Mouse (Mus musculus): ENCODE measurements around the gene Immt.
"Not testable (repeated sequence)": the region's sequence is repeated elsewhere in the genome, so short reads cannot be mapped to it uniquely, and the experiment has no call there.

Gene Immt

DNA sequence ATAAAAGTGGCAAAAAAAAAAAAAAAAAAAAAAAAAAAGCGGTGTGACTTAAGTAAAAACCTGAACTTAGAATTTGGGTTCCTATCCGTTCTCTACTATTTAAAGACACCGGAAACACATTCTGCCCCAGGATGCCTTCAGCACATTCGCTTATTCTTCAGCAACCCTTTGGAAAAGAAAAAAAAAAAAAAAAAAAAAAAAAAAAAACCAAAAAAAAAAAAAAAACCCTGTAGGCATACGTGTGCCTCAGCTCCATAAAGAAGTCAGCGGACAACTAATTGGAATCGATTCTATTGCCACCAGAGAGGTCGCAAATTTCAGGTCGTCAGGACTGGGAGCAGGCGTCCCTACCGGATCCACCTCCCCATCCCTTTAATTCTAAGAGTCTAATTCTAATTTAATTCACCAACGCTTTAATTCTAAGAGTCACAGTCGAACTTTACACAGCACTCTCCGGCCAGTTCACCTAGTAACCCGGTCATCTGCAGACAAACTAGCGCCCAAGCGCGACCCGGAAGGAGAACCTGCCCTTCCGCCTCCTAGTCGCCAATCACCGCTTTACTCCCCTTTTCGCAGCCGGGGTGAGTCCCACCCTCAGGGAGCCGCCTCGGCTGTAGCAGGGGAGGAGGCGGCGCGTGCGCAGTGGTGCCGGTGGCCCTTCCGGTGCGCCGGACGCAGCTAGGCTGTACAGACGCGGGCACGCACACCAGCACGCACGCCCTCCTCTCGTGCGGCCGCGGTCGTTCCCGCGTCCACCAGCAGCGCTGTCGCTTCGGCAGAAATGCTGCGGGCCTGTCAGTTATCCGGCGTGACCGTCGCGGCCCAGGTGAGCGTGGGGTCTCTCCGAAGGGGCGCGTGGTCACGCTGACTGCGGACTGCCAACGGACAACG lies at the start of gene Immt:
Gene Immt, plus strand, starts transcription at position 642 of the 891 bp plus-strand sequence.
- peak; percentile 99 for DNase-seq

DNA sequence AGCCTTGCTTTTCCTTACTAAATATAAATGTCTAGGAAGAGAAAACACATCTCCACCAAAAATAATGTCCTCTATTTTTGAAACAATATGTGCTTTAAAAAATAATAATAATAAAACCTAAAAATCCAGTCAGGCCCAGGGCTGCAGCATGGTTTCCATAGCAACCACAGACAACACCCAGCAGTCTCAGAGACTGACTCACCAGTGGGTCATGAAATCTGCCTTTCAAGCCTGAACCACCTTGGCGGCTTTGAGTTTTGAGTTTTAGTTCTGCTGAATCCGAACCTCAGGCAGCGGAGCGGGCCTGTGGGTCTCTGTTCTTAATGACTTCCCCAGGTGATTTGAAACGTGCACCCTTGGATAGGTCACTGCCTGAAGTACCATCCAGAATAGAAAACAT lies 48.0 kb upstream of the Immt start:
- DNase-seq, result peak; percentile 26

DNA sequence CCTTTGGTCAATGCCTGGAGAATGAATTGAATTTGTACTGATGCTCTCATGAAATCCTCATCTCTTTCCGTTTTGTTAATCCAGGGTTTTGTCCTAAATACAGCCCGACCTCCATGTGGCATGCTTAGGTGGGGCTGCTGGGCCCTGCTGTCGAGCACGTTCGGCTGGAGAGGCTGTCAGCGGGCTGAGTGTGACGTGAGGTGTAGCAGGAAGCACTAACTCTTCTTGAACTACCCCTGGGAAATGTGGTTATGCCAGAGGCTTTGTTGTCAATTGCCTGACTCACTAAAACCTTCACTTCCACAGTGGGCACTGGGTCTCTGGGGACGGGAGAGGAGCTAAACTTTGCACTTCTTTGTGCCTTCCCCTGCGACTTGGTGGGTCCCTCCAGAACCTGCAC lies 42.8 kb upstream of the Immt start:
- no peak for DNase-seq

DNA sequence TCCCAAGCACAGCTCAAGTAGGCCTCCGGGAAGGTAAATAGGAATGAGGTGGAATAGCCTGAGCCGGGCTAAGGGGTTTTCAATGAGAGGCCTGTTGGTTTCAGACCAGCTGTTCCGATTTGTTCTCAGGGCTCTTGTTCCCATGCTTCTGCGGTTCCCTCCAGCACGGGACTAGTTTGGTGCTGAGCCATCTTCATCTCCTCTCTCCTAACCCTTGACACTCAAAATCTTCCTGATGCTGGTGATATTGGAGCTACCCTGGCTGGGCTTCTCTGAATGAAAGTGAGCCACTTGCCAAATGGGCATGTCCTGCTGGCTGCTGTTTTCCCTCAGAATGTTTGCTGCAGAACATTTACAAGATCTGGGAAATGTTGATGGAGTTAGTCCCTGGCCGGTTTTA lies 39.4 kb upstream of the Immt start:
- DNase-seq, result no peak

GRCm38 (mm10) chr6:71799391-71799790 lies 31.7 kb upstream of the Immt start:
- no peak for DNase-seq

DNA sequence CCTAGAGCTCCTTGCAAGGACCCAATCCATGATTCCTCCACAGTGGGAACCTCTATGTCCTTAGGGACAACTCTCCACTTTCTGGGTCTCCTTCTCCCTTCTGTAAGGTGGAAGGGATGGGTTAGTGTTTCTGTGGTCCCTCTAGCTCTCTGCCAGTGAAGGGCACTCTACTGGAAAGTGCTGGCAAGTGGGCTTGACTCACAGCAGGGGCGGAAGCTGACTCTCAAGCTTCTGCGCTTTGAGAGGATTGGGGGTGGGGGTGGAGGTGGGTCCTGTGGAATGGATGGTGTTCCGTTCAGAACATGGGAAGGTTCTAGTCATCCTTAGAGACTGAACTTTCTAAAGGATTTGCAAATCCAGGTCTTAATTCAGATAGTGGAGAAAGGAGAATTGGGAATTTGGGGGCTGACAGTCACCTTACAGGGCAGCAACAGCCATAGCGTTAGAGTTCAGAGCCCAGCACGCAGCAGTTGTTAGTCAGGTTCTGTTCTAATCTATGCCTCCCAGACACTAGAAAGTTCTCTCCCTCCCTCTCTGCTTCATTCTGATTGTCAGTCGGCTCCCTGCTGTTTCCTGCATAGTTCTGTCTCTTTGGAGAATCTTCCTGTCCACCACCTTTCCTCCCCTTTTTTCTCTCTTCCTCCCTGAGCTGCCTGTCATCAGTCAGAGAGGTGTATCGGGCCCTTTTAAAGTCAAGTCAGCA lies 30.0 kb upstream of the Immt start:
- no peak for DNase-seq

DNA sequence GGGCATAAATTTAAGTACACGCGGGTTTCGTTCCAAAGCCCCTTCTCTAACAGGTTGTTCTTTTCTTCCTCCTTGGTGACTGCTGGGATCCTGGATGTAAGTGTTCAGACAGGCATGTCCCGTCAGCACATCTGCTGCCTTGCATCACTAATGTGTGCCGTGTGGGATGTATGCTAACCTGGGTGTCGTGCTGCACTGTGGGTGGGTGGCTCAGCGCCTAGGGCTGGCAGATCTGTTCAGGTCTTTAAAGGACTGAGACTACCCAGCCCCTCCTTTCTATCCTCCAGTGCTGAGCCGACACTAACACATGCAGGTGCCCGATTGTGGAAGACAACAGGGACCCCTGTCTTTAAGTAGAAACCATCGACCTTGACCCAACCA lies 29.4 kb upstream of the Immt start:
- DNase-seq, result peak; percentile 85

GRCm38 (mm10) chr6:71803609-71804008 lies 27.5 kb upstream of the Immt start:
- no peak for DNase-seq

DNA sequence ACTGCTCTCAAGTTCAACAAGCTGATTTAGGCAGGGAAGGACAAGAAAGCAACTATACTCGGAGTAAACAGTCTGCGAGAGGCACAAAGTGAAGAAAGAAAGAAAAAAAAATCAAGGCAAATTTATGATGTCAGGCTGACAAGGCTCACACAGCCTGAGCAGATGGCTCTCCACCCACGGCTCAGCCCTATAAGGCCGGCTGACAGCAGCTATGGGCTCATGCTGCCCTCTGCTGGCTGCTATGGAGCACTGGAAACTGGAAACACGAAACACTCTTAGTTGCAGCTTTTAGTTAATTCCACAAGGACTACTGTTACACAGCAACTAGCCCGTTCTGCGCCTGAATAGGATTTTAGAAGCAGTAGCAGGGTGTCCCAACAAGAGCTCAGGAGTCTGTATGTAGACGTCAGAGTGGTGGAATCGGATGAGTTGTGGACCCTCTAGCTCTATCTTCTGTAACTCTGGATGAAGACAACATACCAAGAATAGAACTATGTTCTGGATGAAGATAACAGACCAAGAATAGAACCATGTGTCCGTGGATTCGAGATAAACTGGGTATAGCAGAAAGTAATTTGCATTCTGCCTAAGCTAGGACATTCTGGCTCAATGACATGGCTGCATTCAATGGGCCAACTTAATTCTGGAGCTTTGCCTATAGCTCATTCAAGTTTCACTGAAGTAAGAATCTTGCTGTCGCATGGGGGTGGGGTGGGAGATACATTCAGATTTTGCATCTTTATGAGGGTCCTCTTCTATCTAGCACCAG lies 26.9 kb upstream of the Immt start:
- DNase-seq, result peak; percentile 86

GRCm38 (mm10) chr6:71806713-71807112 lies 24.4 kb upstream of the Immt start:
- DNase-seq, result no peak

DNA sequence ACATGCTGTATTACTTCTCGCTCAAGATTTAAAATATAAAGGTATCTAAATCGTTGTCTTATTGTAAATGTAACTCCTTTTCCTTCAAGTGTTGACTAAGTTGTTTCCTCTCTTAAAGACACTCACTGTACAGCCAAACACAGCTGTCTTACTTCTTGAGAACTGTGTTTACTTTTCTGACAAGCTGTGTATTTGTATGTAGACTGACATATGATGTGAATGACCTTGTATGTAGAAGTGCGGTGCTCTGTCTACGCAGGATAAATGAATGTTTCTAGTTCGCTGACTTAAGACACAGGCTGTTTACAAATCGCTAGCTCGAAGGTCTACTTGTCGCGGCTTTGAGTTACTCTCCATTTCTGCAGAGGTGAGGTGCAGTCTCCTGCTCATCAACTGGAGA lies 21.2 kb upstream of the Immt start:
- DNase-seq, result no peak

- DNase-seq, result no peak
Observed at GRCm38 (mm10) chr6:71812820-71813219, 18.3 kb upstream of the Immt start.

GRCm38 (mm10) chr6:71819764-71820292 lies 11.3 kb upstream of the Immt start:
- DNase-seq, result no peak

- no peak for DNase-seq
Observed at GRCm38 (mm10) chr6:71823085-71823484, 8.0 kb upstream of the Immt start.

- peak; percentile 92 for DNase-seq
Observed at GRCm38 (mm10) chr6:71823488-71823887, 7.6 kb upstream of the Immt start.

DNA sequence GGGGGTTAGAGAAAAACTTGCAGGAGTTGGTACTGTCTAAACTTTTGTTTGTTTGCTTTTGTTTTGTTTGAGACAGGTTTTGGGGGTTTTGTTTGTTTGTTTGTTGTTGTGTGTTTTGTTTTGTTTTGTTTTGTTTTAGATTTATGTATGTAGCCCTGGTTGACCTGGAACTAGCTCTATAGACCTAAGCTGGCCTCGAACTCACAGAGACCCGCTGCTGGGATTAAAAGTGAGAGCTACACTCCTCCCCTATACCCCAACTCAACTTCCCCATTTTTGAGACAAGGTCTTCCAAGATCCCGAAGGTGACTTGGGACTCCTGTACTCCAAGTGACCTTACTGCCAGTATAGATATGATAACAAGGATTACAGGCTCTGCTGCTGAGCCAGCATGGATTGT lies 7.2 kb upstream of the Immt start:
- no peak for DNase-seq

DNA sequence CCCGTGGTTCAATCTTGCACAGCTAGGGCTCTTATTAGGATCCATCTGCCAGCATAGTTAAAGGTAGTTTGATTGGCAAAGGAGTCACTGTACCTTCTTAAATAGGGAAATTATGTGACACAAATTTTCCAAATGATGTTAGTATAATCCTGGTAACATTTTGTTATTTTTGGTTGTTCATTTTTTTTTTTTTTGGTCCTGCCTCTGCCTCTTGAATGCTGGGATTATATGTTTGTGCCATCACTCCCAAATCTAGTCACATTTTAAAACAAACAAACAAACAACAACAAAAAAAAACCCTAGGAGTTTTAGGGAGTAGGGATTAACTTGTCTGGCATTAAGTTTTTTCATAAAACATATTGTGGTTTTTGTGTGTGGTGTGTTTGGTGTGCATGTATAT lies 4.3 kb upstream of the Immt start, which contains the start of gene Mrpl35:
Gene Mrpl35, minus strand, starts transcription at position 101 of the 400 bp plus-strand sequence.
- DNase-seq, result no peak

DNA sequence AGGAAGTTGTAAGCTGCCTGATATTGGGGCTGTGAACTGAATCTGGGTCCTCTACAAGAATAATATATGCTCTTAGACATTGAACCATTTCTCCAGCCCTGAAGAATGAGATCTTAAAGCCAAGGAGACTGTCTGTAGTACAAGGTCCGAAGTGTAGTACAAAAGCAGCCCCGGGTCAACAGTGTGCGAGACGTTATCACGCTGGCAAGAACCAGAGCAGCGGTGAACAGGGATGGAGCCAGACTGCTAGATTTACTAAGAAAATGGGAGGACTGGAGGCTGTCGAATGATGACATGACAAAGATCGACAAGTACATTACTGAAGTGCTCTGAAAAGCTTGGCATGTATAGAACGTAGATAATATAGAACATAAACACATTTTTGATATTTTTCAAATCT lies 1.4 kb upstream of the Immt start:
- DNase-seq, result no peak

GRCm38 (mm10) chr6:71831581-71831960 lies 440 bp downstream of the Immt start:
- DNase-seq, result peak; percentile 98

GRCm38 (mm10) chr6:71836811-71837210 lies 5.7 kb downstream of the Immt start:
- no peak for DNase-seq

DNA sequence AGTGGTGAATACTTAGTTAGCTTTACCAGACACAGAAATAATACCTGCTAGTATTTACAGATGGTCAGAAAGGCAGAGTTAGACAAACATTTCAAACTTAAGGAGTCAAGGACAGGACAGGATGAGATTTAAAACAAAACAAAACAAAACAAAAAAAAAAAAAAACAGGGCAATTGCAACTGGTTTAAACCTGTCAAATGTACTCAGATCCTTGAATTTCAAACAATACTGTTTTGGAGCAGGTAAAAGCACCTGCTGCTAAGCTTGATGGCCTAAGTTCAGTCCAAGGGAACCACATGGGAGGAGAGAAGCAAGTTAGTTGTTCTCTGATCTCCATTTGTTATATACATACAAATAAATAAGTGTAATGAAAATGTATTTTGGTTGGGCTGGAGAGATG lies 8.7 kb downstream of the Immt start:
- DNase-seq, result no peak

- no peak for DNase-seq
Observed at GRCm38 (mm10) chr6:71840597-71841290, 9.6 kb downstream of the Immt start.

DNA sequence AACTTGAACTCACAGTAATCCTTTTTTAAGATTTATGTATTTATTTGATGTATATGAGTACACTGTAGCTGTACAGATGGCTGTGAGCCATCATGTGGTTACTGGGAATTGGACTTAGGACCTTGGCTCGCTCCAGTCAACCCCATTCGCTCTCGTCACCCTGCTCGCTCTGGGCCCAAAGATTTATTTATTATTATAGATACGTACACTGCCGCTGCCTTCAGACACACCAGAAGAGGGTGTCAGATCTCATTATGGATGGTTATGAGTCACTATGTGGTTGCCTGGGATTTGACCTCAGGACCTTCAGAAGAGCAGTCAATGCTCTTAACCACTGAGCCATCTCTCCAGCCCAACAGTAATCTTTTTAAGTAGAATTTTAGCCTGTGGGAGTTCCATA lies 15.8 kb downstream of the Immt start:
- not testable (repeated sequence) for DNase-seq

Data from right cerebral cortex, adult 18-20 months (tissue).